Mouse (Mus musculus) right cerebral cortex, postnatal 36 days (tissue): Measurements from ENCODE around the gene S1pr5.
"Not testable (repeated sequence)": the region's sequence is repeated elsewhere in the genome, so short reads cannot be mapped to it uniquely, and the experiment has no call there.

Source experiments
- DNase-seq, 2 experiments: peaks; one replicate each; pipeline ENCODE4 v3.0.0; 2022; ENCODE audit warnings: low spot score in 2 of 2, mixed read lengths in 1 of 2

The S1pr5 gene

DNA sequence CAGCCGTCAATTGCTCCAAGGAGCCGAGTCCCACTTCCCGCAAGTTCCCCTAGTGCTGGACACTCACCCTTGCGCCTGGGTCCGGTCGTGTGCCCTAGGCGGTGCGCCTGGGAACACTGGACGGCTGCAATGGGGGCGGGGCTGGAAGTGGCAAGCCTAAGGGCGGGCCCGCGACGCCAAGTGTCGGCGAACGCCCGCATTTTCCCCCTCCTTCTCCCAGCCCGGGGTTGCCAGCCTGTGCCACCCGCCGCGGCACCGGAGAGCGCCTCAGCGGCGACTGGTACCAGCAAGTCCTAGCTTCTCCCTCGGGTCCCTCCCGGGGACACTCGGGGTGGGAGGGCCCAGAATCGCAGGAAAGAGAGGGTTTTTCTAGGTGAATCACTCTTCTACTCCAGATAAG, at the start of gene S1pr5:
Gene S1pr5 (minus strand): TSS at position 118 of the 400 bp plus-strand sequence.
- DNase-seq, result no peak

GRCm38 (mm10) chr9:21292271-21292670, 44.0 kb upstream of the S1pr5 start:
- DNase-seq, result no peak

DNA sequence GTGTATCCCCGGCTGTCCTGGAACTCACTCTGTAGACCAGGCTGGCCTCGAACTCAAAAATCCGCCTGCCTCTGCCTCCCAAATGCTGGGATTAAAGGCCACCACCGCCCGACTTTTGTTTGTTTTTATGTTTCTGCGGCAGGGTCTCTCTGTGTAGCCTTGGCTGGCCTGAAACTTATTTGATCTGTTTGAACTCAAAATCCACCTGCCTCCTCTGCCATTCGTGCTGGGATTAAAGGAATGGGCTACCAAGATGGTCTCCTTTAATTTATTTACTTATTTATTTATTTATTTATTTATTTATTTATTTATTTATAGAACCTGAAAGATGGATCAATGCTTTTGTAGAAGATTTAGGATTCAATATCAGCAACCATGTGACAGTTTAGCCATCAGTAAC, 43.6 kb upstream of the S1pr5 start:
- DNase-seq, result not testable (repeated sequence)

- peak; percentile 100 for DNase-seq
Measured at GRCm38 (mm10) chr9:21291022-21291787, 43.0 kb upstream of the S1pr5 start, which contains the start of gene Cdkn2d. Gene Cdkn2d (minus strand): TSS chr9:21291407.

DNA sequence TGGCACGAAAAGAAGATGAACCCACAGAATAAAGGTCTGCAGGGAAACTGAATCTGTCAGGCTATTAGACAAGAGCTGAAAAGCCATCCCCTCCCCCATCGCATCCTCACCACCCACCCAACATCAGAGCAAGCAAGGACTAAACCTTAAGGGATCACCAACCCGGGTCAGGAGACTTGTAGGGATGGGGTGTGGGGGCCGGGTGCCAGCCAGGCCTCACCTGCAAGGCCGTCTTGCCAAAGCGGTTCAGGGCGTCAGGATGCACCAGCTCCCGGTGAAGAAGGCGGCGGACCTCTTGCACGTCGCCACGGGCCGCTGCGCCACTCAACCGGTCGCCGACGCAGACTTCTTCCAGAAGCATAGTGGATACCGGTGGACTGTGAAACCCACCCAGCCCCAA, 42.3 kb upstream of the S1pr5 start:
- peak in 1 of 2 experiments; percentile 44 for DNase-seq

GRCm38 (mm10) chr9:21289337-21289671, 41.1 kb upstream of the S1pr5 start:
- no peak for DNase-seq

GRCm38 (mm10) chr9:21288404-21289336, 40.4 kb upstream of the S1pr5 start:
- no peak for DNase-seq

GRCm38 (mm10) chr9:21287571-21288402, 39.5 kb upstream of the S1pr5 start, which contains the start of gene Kri1:
Gene Kri1 (minus strand): TSS chr9:21287969.
- peak; percentile 95 to 97 for DNase-seq

DNA sequence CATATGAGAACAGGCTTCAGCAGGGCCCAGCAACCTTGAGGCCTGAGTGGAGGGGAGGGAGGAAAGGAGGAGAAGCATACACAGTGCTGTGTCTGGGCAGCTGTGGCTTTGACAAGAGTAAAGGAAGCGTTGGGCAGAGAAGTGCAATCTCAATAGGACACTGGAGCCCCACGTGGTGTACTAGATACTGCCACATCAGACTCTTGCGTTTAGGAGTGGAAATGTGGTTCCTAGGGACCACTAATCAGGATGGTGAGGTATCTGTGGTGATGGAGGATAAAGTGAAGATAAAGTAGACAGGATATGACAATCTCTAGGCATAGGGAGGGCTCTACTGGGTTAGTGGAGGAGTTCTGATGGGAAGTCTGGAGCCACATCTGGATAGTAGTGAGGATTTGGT, 38.5 kb upstream of the S1pr5 start:
- no peak for DNase-seq

DNA sequence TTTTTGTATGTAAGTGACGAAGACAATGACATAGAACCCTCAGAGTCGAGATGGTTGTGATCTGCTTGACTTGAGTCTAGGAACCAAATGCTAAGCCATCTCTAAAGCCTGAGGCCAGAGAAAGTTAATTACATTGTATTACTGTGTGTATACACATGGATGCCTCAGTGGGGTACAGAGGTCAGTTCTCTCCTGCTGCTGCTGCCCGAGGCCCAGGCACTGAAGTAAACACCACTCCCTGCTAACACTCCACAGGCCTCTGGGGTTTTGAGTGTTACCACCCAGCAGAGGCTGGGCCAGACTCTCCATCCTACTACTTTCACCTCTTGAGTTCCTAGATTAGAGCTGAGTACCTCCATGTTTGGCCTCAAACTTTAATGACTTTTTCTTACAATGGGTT, 35.8 kb upstream of the S1pr5 start:
- DNase-seq, result no peak

- DNase-seq, result no peak
Measured at GRCm38 (mm10) chr9:21283591-21283990, 35.3 kb upstream of the S1pr5 start.

- no peak for DNase-seq
Measured at GRCm38 (mm10) chr9:21277776-21278175, 29.5 kb upstream of the S1pr5 start.

DNA sequence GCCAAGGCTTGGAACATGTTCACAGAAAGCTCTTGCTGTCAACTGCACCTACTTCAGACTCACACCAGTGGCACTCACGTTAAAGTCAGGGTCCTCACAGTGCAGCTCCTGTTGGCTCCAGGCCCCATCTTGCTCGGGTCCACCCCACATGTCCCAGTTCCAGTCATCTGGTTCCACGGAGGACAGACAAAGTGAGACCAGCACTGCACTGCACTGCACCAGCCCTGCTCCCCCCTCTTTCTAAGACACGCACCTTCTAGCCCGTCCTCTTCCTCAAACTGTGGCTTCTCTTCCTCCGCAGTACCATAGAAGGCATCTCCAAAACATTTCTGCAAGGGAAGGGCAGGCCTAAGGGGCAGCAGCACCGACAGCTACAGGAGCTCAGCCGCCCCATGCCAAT, 28.1 kb upstream of the S1pr5 start:
- no peak for DNase-seq

- no peak for DNase-seq
Measured at GRCm38 (mm10) chr9:21275727-21276126, 27.5 kb upstream of the S1pr5 start.

DNA sequence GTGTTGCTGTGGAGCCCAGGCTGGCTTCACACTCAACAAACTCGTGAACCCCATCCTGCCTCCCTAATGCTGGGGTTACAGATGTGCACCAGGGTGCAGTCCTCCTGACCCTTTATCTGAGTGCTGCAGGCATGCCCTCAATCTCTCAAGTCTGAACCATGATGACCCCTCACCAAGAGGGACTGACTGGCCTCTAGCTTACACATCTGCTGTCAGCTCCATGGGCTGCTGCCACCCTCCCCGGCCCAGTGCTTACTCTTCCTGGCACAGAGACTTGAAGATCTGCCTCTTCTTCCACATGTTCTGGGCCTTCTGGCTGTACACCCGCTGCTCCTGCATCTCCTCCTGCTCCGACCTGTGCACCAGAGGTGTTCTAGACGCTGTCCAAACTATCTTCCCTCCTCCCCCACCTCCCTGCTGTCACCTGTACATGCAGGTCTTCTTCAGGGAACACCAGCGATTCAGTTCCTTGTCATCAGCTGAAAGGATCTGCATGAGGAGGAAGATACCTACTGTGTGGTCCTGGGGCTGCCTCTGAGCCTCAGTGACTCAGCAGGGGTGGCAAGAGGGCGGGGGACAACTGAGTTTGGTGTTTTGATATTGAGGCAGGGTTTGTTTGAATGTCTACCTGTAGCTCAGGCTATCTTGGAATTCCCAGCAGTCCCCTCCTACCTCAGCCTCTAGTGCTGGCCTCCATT, 26.9 kb upstream of the S1pr5 start:
- DNase-seq, result no peak

- no peak for DNase-seq
Measured at GRCm38 (mm10) chr9:21274336-21274735, 26.1 kb upstream of the S1pr5 start.

DNA sequence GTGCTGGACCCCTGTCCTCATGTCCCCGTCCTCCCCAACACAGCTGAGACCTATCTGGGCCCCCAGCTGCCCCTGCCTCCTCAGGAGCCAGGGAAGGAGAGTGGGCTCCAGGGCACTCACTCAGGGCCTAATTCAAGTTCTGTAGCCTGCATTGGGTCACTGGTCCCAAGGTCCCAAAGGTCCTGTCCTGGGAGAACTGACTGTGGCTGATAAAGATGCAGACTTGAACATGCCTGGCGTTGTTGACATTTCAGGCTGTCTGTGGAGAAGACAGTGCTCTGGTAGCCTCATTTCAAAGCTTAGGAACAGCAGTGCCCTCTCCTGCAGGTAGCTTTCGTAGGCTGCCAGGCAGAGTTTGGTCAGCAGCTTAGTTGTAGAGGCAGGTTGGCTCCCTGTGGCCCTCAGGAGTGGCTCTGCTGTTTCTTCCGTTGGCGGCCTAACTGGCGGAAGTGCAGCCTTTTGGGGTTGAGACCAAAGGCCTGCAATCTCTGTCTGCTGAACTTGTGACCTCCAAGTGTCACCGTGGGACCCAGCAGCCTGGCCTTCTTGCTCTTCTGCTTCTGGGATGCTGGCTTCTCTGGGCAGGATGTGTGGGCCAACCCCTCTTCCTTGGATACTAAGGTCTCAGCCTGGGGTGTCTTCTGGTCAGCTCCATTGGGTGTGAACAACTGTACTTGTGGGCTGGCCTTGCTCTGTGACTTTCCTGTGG, 25.4 kb upstream of the S1pr5 start:
- no peak for DNase-seq

- no peak for DNase-seq
Measured at GRCm38 (mm10) chr9:21273094-21273493, 24.9 kb upstream of the S1pr5 start.

- DNase-seq, result no peak
Measured at GRCm38 (mm10) chr9:21272391-21272790, 24.1 kb upstream of the S1pr5 start.

DNA sequence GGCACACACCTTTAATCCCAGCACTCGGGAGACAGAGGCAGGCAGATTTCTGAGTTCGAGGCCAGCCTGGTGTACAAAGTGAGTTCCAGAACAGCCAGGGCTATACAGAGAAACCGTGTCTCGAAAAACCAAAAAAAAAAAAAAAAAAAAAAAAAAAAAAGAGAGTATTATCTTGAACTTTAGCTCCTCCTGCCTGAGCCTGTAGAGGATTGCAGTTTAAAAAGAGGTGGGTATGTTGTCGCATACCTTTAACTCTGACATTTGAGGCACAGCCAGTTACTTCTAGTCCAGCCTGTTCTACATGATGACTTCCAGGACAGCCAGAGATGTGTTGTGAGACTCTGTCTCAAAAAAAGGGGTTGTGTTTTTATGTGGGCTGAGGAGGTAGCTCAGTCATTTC, 21.3 kb upstream of the S1pr5 start:
- not testable (repeated sequence) for DNase-seq

DNA sequence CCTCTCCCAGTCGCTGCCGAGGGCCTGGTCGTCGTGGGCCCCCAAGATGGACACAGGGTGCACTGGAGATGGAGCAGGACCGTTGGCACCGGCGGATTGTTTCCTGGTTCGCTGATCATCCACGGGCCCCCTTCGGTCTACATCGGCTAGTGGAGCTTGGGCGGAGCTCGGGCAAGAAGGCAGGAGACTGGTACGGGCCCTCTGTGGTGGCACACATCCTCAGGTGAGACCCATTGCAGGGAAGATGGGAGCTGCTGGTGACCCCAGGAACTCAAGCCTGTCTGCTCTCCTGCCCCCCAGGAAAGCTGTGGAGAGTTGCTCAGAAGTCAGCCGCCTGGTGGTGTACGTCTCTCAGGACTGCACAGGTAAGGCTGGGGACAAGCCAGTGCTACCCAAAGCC, 20.1 kb upstream of the S1pr5 start:
- no peak for DNase-seq
